Mouse (Mus musculus) forebrain, embryonic 16.5 days (tissue): ENCODE data around the gene Kcnk3. TPM values are rescaled to one million over a fixed set of nuclear protein-coding genes. Genes with fewer than 3 reads are reported as not detected.

Experiments
- ATAC-seq: fragments of 200-750 bp; cut with Nextera tagmentation; 2 replicates; pipeline ENCODE4 v1.8.0; 2017; ENCODE audit warnings: mild to moderate bottlenecking, moderate library complexity
- H3K27ac ChIP-seq: fragments of 300-500 bp; sonication (generic); 2 replicates; pipeline ENCODE4 v1.5.1; 2014; ENCODE audit warnings: low read length, control low read depth
- H3K27me3 ChIP-seq: fragments of 300-500 bp; sonication (generic); replicated peaks from 2 replicates; pipeline ENCODE4 v1.6.1; 2014; ENCODE audit warnings: low read length; ENCODE audit not compliant: control insufficient read depth, insufficient read depth
- H3K36me3 ChIP-seq: fragments of 300-500 bp; sonication (generic); 2 replicates; pipeline ENCODE4 v1.6.1; 2014; ENCODE audit not compliant: control insufficient read depth, insufficient read depth
- H3K4me1 ChIP-seq: fragments of 300-500 bp; sonication (generic); replicated peaks from 2 replicates; pipeline ENCODE4 v1.6.1; 2014; ENCODE audit warnings: low read length; ENCODE audit not compliant: control insufficient read depth, insufficient read depth
- H3K4me2 ChIP-seq: fragments of 300-500 bp; sonication (generic); 2 replicates; pipeline ENCODE4 v1.6.1; 2014; ENCODE audit warnings: mild to moderate bottlenecking, low read length, control low read depth
- H3K4me3 ChIP-seq: fragments of 300-500 bp; sonication (generic); replicated peaks from 2 replicates; pipeline ENCODE4 v1.5.1; 2014; ENCODE audit warnings: mild to moderate bottlenecking, low read length, control low read depth
- H3K9ac ChIP-seq: fragments of 300-500 bp; sonication (generic); replicated peaks from 2 replicates; pipeline ENCODE4 v1.6.1; 2014; ENCODE audit warnings: low read depth, low read length, control low read depth
- H3K9me3 ChIP-seq: fragments of 300-500 bp; sonication (generic); 2 replicates; pipeline ENCODE4 v1.6.1; 2016; ENCODE audit warnings: low read length; ENCODE audit not compliant: control insufficient read depth
- WGBS: fragments of 180-500 bp; shearing (Covaris S2); extraction: QIAGEN DNeasy Blood & Tissue Kit; methylation state at CpG from one replicate; pipeline ENCODE4 v1.1.7; 2014; 5-methylcytosine and 5-hydroxymethylcytosine counted together
- polyA plus RNA-seq: library from polyadenylated mRNA; unstranded; fragments of >200 nt; fragmentation: Nextera tagmentation; extraction: Ambion mirVana; gene quantifications from 2 replicates; pipeline ENCODE4 v1.2.1, GENCODE M21; 2015

Kcnk3 gene
- polyA plus RNA-seq, 1 experiment from 2014 or later: 2.8 TPM

GRCm38 (mm10) chr5:30650756-30651155 lies 62.8 kb downstream of the Kcnk3 start:
- 97% methylated on average over 3 of the region's 3 CpGs for WGBS
- Histone ChIP-seq H3K27ac (no peak overlapping the region), H3K4me1 (peaks cover 15% of the 10 kb centered on the region), H3K27me3 (no peaks in the 10 kb centered on the region), H3K9me3 (no peaks in the 10 kb centered on the region), H3K36me3 (peaks cover 7% of the 10 kb centered on the region), H3K9ac (no peak overlapping the region), H3K4me2 (no peak overlapping the region), H3K4me3 (no peak overlapping the region)
- no peak for ATAC-seq

GRCm38 (mm10) chr5:30651554-30651953 lies 63.6 kb downstream of the Kcnk3 start:
- WGBS: 92% methylated on average over 3 of the region's 3 CpGs
- Histone ChIP-seq H3K27me3 (no peaks in the 10 kb centered on the region), H3K4me1 (peaks cover 15% of the 10 kb centered on the region), H3K36me3 (peaks cover 10% of the 10 kb centered on the region), H3K4me2 (no peak overlapping the region), H3K27ac (no peak overlapping the region), H3K4me3 (no peak overlapping the region), H3K9ac (no peak overlapping the region), H3K9me3 (no peaks in the 10 kb centered on the region)
- no peak for ATAC-seq

- peaks cover 10% of the 10 kb centered on the region for H3K36me3 ChIP-seq
- no peak overlapping the region for H3K9ac ChIP-seq
- 89% methylated on average over 6 of the region's 6 CpGs for WGBS
These were observed 65.3 kb downstream of the Kcnk3 start for GRCm38 (mm10) chr5:30653246-30653645.

GRCm38 (mm10) chr5:30655042-30655441 lies 67.1 kb downstream of the Kcnk3 start:
- no peak for ATAC-seq
- Histone ChIP-seq H3K4me3 (no peak overlapping the region), H3K9me3 (no peaks in the 10 kb centered on the region), H3K27ac (no peak overlapping the region), H3K36me3 (peaks cover 10% of the 10 kb centered on the region), H3K4me1 (no peaks in the 10 kb centered on the region), H3K9ac (no peak overlapping the region), H3K4me2 (no peak overlapping the region), H3K27me3 (no peaks in the 10 kb centered on the region)
- WGBS: 83% methylated on average over 8 of the region's 8 CpGs

More at GRCm38 (mm10) chr5:30653246-30653645, 65.3 kb downstream of the Kcnk3 start:
- H3K4me2 ChIP-seq: no peak overlapping the region
- H3K9me3 ChIP-seq: no peaks in the 10 kb centered on the region
- peaks cover 10% of the 10 kb centered on the region for H3K4me1 ChIP-seq
- H3K4me3 ChIP-seq: no peak overlapping the region
- H3K27ac ChIP-seq: no peak overlapping the region
- H3K27me3 ChIP-seq: no peaks in the 10 kb centered on the region
- ATAC-seq: no peak

DNA sequence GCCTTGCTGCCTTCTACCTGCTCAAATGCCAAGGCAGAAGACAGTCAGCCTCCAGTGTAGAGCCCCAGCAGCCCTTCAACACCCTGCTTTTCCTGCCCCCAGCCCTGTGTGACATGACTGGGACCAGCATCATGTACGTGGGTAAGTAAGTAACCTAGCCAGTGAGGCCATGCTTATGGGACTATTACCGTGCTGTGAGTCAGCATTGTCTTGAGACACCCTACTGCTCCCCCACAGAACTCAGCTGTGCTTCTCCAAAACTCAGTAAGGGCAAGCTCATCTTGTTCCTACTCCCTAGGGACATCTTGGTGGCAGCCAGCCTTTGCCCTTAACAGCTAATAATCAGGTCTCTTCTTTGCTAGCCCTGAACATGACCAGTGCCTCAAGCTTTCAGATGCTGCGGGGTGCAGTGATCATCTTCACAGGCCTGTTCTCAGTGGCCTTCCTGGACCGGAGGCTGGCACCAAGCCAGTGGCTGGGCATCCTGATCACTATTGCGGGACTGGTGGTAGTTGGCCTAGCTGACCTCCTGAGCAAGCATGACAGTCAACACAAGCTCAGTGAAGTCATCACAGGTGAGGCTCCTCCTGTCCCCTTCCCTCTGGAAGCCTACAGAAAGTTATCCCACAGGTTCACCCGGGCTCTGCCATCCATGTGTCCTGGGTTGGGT lies 67.7 kb downstream of the Kcnk3 start:
- ATAC-seq: no peak
- Histone ChIP-seq H3K4me3 (no peak overlapping the region), H3K9ac (no peak overlapping the region), H3K4me2 (no peak overlapping the region), H3K27me3 (no peaks in the 10 kb centered on the region), H3K4me1 (no peaks in the 10 kb centered on the region), H3K9me3 (no peaks in the 10 kb centered on the region), H3K36me3 (peaks cover 10% of the 10 kb centered on the region), H3K27ac (no peak overlapping the region)
- 90% methylated on average over 6 of the region's 6 CpGs for WGBS

DNA sequence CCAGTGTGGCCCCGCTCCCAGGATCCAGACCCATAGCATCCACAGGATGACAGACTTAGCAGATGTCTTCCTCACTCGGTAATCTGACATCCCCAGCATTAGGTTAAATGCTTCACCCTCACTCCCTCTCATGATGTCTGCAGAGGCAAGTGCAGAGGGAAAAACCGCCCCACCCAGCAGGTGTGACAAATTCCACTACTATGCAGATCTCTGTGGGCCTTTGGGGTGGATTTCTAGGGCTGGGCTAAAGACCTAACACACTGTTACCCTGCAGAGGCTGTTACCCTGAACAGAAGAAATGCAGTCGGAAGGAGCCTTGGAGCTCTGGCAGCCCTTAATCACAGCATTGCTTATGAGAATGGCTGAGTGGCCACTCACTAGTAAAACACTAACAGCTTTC lies 71.1 kb downstream of the Kcnk3 start:
- Histone ChIP-seq H3K27me3 (no peaks in the 10 kb centered on the region), H3K4me1 (no peaks in the 10 kb centered on the region), H3K9me3 (no peaks in the 10 kb centered on the region), H3K9ac (no peak overlapping the region), H3K27ac (no peak overlapping the region), H3K4me2 (no peak overlapping the region), H3K4me3 (no peak overlapping the region), H3K36me3 (peaks cover 8% of the 10 kb centered on the region)
- no peak for ATAC-seq
- 79% methylated on average over 4 of the region's 4 CpGs for WGBS

GRCm38 (mm10) chr5:30660278-30660677 lies 72.3 kb downstream of the Kcnk3 start:
- 79% methylated on average over 1 of the region's 1 CpGs for WGBS
- no peak overlapping the region for H3K4me3 ChIP-seq
- no peak overlapping the region for H3K4me2 ChIP-seq
- H3K27ac ChIP-seq: no peak overlapping the region
- peaks cover 8% of the 10 kb centered on the region for H3K36me3 ChIP-seq
- no peaks in the 10 kb centered on the region for H3K4me1 ChIP-seq
- H3K9ac ChIP-seq: no peak overlapping the region
- H3K27me3 ChIP-seq: no peaks in the 10 kb centered on the region
- H3K9me3 ChIP-seq: no peaks in the 10 kb centered on the region
- no peak for ATAC-seq

- Histone ChIP-seq H3K27me3 (no peaks in the 10 kb centered on the region), H3K9ac (no peak overlapping the region), H3K4me2 (no peak overlapping the region), H3K4me1 (no peaks in the 10 kb centered on the region; the same call in 1 of the 2 replicates), H3K36me3 (peaks cover 3% of the 10 kb centered on the region; the same call in 1 of the 2 replicates), H3K4me3 (no peak overlapping the region), H3K9me3 (no peaks in the 10 kb centered on the region), H3K27ac (no peak overlapping the region)
- ATAC-seq: no peak
- 96% methylated on average over 5 of the region's 5 CpGs for WGBS
These were observed 72.8 kb downstream of the Kcnk3 start for GRCm38 (mm10) chr5:30660813-30661212.

- H3K36me3 ChIP-seq: no peaks in the 10 kb centered on the region
- no peak overlapping the region for H3K4me3 ChIP-seq
- no peak overlapping the region for H3K27ac ChIP-seq
- H3K4me1 ChIP-seq: peaks cover 19% of the 10 kb centered on the region
- no peak for ATAC-seq
- no peak overlapping the region for H3K9ac ChIP-seq
- WGBS: 90% methylated on average over 9 of the region's 9 CpGs
- H3K9me3 ChIP-seq: no peaks in the 10 kb centered on the region
- no peaks in the 10 kb centered on the region for H3K27me3 ChIP-seq
- no peak overlapping the region for H3K4me2 ChIP-seq
These were observed 77.4 kb downstream of the Kcnk3 start for GRCm38 (mm10) chr5:30665360-30665759.

GRCm38 (mm10) chr5:30665968-30666367 lies 78.0 kb downstream of the Kcnk3 start:
- H3K9me3 ChIP-seq: no peaks in the 10 kb centered on the region
- peak overlapping the region; percentile 69 for H3K4me3 ChIP-seq
- no peaks in the 10 kb centered on the region for H3K27me3 ChIP-seq
- H3K4me2 ChIP-seq: peak overlapping the region; percentile 78
- no peak for ATAC-seq
- no peaks in the 10 kb centered on the region for H3K36me3 ChIP-seq
- peaks cover 19% of the 10 kb centered on the region for H3K4me1 ChIP-seq
- peak overlapping the region; percentile 55 for H3K9ac ChIP-seq
- H3K27ac ChIP-seq: no peak overlapping the region
- 55% methylated on average over 6 of the region's 6 CpGs for WGBS
